Mouse (Mus musculus) neural tube, embryonic 11.5 days (tissue): ENCODE results near the gene Rrp7a. TPM values are rescaled to one million over a fixed set of nuclear protein-coding genes. Genes with fewer than 3 reads are reported as not detected.

ENCODE experiments used
- ATAC-seq: fragments of 200-750 bp; cut with Nextera tagmentation; 2 replicates; pipeline ENCODE4 v1.8.0; 2017; ENCODE audit warnings: moderate number of reproducible peaks, mild to moderate bottlenecking, moderate TSS enrichment, moderate library complexity; ENCODE audit not compliant: insufficient read depth, low FRiP score, low TSS enrichment
- DNase-seq: peaks from one replicate; pipeline ENCODE4 v3.0.0-alpha.2; 2015; ENCODE audit warnings: low spot score
- H3K27ac ChIP-seq: fragments of 300-500 bp; sonication (generic); 2 replicates; pipeline ENCODE4 v1.5.1; 2014; ENCODE audit warnings: low read depth, mild to moderate bottlenecking, low read length
- H3K27me3 ChIP-seq: fragments of 300-500 bp; sonication (generic); 2 replicates; pipeline ENCODE4 v1.6.1; 2014; ENCODE audit warnings: mild to moderate bottlenecking, low read length, mixed read lengths; ENCODE audit not compliant: control insufficient read depth, insufficient read depth
- H3K36me3 ChIP-seq: fragments of 300-500 bp; sonication (generic); 2 replicates; pipeline ENCODE4 v1.6.1; 2014; ENCODE audit warnings: mild to moderate bottlenecking, low read length, moderate library complexity, mixed read lengths; ENCODE audit not compliant: control insufficient read depth, insufficient read depth
- H3K4me1 ChIP-seq: fragments of 300-500 bp; sonication (generic); 2 replicates; pipeline ENCODE4 v1.6.1; 2014; ENCODE audit warnings: low read length, mixed read lengths; ENCODE audit not compliant: control insufficient read depth, insufficient read depth
- H3K4me2 ChIP-seq: fragments of 300-500 bp; sonication (generic); 2 replicates; pipeline ENCODE4 v1.6.1; 2014; ENCODE audit warnings: low read depth, mild to moderate bottlenecking, moderate library complexity
- H3K4me3 ChIP-seq: fragments of 300-500 bp; sonication (generic); 2 replicates; pipeline ENCODE4 v1.5.1; 2014; ENCODE audit warnings: low read depth, low read length
- H3K9ac ChIP-seq: fragments of 300-500 bp; sonication (generic); 2 replicates; pipeline ENCODE4 v1.6.1; 2014; ENCODE audit warnings: mild to moderate bottlenecking, low read length
- H3K9me3 ChIP-seq: fragments of 300-500 bp; sonication (generic); 2 replicates; pipeline ENCODE4 v1.6.1; 2016; ENCODE audit warnings: low read length; ENCODE audit not compliant: control insufficient read depth
- WGBS: fragments of 180-500 bp; shearing (Covaris S2); extraction: QIAGEN DNeasy Blood & Tissue Kit; methylation state at CpG from one replicate; pipeline ENCODE4 v1.1.7; 2014; 5-methylcytosine and 5-hydroxymethylcytosine counted together
- polyA plus RNA-seq: library from polyadenylated mRNA; unstranded; fragments of >200 nt; fragmentation: Nextera tagmentation; extraction: Ambion mirVana; gene quantifications from 2 replicates; pipeline ENCODE4 v1.2.1, GENCODE M21; 2014

Rrp7a gene
- polyA plus RNA-seq, 1 experiment from 2014 or later = 78.6 TPM

DNA sequence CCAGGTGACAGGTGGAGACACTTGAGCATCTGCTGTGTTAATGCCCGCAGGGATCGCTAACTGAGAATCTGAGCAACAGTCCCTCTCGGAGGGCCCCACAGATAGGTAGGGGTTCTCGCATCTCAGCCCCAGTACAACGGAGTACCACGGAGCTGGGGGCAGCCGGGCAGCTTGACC, 33.3 kb downstream of the Rrp7a start, which contains the start of gene Serhl:
Gene Serhl, plus strand, starts transcription at position 78 of the 177 bp plus-strand sequence.
- no peak for ATAC-seq
- no peak within 1 kb of the TSS for H3K27ac ChIP-seq
- no peak within 1 kb of the TSS for H3K9ac ChIP-seq
- H3K27me3 ChIP-seq = peaks cover 7% of the 10 kb centered on the region; the same call in 1 of the 2 replicates
- H3K4me1 ChIP-seq = peaks cover 7% of the 10 kb centered on the region
- H3K9me3 ChIP-seq = no peaks in the 10 kb centered on the region
- no peaks in the 10 kb centered on the region for H3K36me3 ChIP-seq
- peak within 1 kb of the TSS; percentile 14; the same call in 1 of the 2 replicates for H3K4me2 ChIP-seq
- DNase-seq = no peak
- WGBS = 10% methylated on average over 7 of the region's 7 CpGs
- no peak within 1 kb of the TSS for H3K4me3 ChIP-seq

DNA sequence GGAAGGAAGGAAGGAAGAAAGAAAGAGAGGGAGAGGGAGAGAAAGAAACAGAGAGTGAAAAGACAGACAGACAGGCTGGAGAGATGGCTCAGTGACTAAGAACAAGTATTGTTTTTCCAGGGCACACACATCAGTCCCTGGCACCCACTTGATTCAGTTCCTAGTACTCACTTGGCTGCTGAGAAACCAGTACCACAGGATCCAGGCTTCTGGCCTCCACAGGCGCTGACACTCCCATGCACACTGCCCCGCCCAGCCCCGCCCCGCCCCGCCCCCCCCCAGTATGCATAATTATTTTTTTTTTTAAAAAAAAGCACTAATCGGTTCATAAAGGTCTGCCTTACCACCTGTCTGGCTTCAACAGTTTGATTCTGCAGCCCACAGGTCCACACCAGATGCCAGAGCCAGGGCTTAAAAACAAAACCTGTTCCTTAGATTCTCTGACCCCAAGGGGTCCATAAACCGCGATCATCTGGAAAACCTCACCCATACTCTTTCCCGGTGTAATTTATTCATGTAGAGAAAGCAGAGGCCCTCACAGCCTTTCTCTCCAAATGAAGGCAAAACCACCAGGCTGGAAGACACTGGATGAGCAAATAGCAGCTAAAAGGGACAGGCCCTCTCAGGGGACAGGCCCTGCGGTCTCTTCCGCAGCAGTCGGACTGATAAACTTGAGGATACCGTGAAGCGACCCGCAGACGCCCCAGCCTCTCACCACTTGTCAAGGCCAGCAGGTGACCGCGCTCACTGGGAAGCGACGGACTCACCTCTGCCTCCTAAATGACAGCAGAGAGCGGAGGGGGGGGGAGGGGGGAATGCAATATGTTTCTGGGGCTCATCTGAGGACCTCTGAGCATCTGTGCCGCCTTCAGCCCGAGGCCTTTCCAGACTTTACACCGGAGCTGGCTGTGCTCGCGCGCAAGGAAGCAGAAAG, 33.8 kb downstream of the Rrp7a start:
- Histone ChIP-seq H3K27me3 (peaks cover 7% of the 10 kb centered on the region; the same call in 1 of the 2 replicates), H3K9me3 (no peaks in the 10 kb centered on the region)

GRCm38 (mm10) chr15:83086636-83087328, 35.8 kb downstream of the Rrp7a start:
- Histone ChIP-seq H3K4me2 (no peak overlapping the region), H3K9ac (no peak overlapping the region), H3K4me3 (no peak overlapping the region), H3K4me1 (peaks cover 7% of the 10 kb centered on the region), H3K9me3 (no peaks in the 10 kb centered on the region), H3K27ac (no peak overlapping the region), H3K36me3 (no peaks in the 10 kb centered on the region), H3K27me3 (peaks cover 7% of the 10 kb centered on the region; the same call in 1 of the 2 replicates)
- ATAC-seq (no peak), DNase-seq (no peak)
- WGBS = 85% methylated on average over 13 of the region's 13 CpGs

More for the DNA sequence above, 33.8 kb downstream of the Rrp7a start:
- 4% methylated on average over 27 of the region's 27 CpGs for WGBS
- Histone ChIP-seq H3K4me3 (no peak overlapping the region), H3K36me3 (no peaks in the 10 kb centered on the region), H3K4me1 (peaks cover 7% of the 10 kb centered on the region), H3K27ac (no peak overlapping the region), H3K4me2 (peak overlapping the region; percentile 14; the same call in 1 of the 2 replicates), H3K9ac (no peak overlapping the region)
- ATAC-seq = no peak
- DNase-seq = no peak

DNA sequence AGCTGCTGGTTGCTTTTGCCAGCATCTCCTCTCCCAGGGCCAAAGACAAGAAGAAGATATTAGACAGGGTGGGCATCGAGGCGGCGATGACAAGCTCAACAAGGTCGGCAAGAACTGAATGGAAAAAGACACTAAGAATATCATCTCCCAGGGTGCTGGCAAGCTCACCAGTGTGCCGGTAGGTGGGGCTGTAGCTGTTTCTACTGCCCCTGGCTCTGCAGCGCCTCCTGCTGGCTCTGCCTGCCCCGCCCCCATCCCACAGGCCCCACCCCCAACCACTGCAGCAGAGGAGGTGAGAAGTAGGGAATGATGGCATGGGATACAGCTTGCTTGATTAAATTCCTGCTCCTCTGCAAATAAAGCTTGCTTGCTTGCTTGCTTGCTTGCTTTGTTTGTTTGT, 36.7 kb downstream of the Rrp7a start:
- 36% methylated on average over 7 of the region's 7 CpGs for WGBS
- DNase-seq (no peak), ATAC-seq (no peak)
- H3K4me3 ChIP-seq = no peak overlapping the region
- H3K27me3 ChIP-seq = peaks cover 7% of the 10 kb centered on the region; the same call in 1 of the 2 replicates
- H3K27ac ChIP-seq = no peak overlapping the region
- no peaks in the 10 kb centered on the region for H3K36me3 ChIP-seq
- H3K4me2 ChIP-seq = no peak overlapping the region
- H3K9me3 ChIP-seq = no peaks in the 10 kb centered on the region
- H3K9ac ChIP-seq = no peak overlapping the region
- H3K4me1 ChIP-seq = peaks cover 7% of the 10 kb centered on the region

DNA sequence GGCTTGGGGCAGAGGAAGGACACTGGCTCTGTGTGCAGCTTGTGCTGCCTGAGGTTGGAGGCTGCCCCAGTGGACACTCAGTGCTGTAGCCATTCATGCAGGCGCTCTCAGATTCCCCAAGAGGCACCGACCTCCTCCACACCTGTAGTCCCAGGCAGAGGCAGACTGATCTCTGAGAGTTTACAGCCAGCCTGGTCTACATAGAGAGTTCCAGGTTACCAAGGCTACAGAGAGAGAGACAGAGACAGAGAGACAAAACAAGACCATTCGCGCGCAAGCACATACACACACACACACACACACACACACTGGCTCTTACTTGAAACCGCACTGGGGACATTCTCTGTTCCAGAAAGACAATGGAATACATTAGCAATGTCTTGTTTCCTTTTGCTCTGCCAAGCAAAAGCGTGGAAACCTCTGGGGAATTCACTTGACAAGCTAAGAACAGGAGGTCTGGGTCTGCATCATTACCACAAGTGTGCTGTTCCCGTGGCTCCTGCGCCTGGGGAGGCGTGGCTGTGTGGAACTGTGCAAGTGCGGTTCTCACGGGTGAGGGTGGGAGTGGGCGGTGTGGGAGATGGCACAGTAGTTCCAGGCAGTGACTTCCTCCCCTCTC, 38.5 kb downstream of the Rrp7a start:
- H3K4me2 ChIP-seq = no peak overlapping the region

GRCm38 (mm10) chr15:83083530-83083929, 39.1 kb downstream of the Rrp7a start:
- H3K9me3 ChIP-seq = no peaks in the 10 kb centered on the region
- H3K9ac ChIP-seq = no peak overlapping the region
- H3K4me1 ChIP-seq = no peaks in the 10 kb centered on the region
- no peaks in the 10 kb centered on the region for H3K27me3 ChIP-seq
- no peak overlapping the region for H3K4me3 ChIP-seq
- ATAC-seq = no peak
- no peak for DNase-seq
- no peak overlapping the region for H3K27ac ChIP-seq
- no peaks in the 10 kb centered on the region for H3K36me3 ChIP-seq
- H3K4me2 ChIP-seq = no peak overlapping the region
- WGBS = 72% methylated on average over 5 of the region's 5 CpGs

More for the DNA sequence above, 38.5 kb downstream of the Rrp7a start:
- no peaks in the 10 kb centered on the region for H3K36me3 ChIP-seq
- peaks cover 2% of the 10 kb centered on the region; the same call in 1 of the 2 replicates for H3K27me3 ChIP-seq
- ATAC-seq = no peak
- 68% methylated on average over 13 of the region's 13 CpGs for WGBS
- no peak overlapping the region for H3K4me3 ChIP-seq
- H3K4me1 ChIP-seq = peaks cover 3% of the 10 kb centered on the region
- no peak overlapping the region for H3K27ac ChIP-seq
- no peak for DNase-seq
- no peak overlapping the region for H3K9ac ChIP-seq
- no peaks in the 10 kb centered on the region for H3K9me3 ChIP-seq

- Histone ChIP-seq H3K27ac (no peak overlapping the region), H3K4me3 (no peak overlapping the region), H3K27me3 (no peaks in the 10 kb centered on the region), H3K4me1 (no peaks in the 10 kb centered on the region), H3K4me2 (no peak overlapping the region), H3K36me3 (no peaks in the 10 kb centered on the region), H3K9ac (no peak overlapping the region), H3K9me3 (no peaks in the 10 kb centered on the region)
- DNase-seq = no peak
- no peak for ATAC-seq
- WGBS = 67% methylated on average over 27 of the region's 27 CpGs
These were observed 46.7 kb downstream of the Rrp7a start for GRCm38 (mm10) chr15:83075607-83076525.

DNA sequence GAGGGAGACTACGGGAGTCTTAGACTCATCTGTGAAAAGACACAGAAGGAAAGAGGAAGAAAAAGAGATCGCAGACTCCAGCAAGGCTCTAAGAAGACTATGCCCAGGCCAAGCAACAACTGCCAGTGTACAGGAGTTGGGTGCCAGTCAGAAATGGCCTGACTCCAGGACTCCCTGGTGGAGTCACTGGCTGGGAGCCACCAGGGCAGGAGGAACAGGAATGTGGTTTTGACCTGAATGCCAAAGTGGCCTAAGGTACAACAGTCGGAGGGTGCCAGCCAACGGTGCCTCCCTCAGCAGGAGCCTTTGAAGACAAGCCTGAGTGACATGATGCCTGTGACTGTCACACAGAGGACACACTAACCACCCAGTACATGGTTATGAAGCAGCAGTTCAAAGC, 48.4 kb downstream of the Rrp7a start:
- Histone ChIP-seq H3K4me2 (no peak overlapping the region), H3K36me3 (no peaks in the 10 kb centered on the region), H3K27ac (no peak overlapping the region), H3K9ac (no peak overlapping the region), H3K4me3 (no peak overlapping the region), H3K27me3 (no peaks in the 10 kb centered on the region), H3K4me1 (no peaks in the 10 kb centered on the region), H3K9me3 (no peaks in the 10 kb centered on the region)
- no peak for DNase-seq
- WGBS = 87% methylated on average over 4 of the region's 4 CpGs
- ATAC-seq = no peak
